Mouse (Mus musculus) brain, embryonic 14.5 days (tissue): ENCODE results near the gene Ift122. TPM values are rescaled to one million over a fixed set of nuclear protein-coding genes. Genes with fewer than 3 reads are reported as not detected.

Experiments
- DNase-seq: peaks from one replicate; pipeline ENCODE4 v3.0.0-alpha.2; 2011; ENCODE audit warnings: low read depth
- CTCF ChIP-seq: fragments of 200-500 bp; IDR thresholded peaks from 2 replicates; pipeline ENCODE4 v1.5.1; 2012; ENCODE audit warnings: inconsistent platforms, mild to moderate bottlenecking, moderate library complexity, borderline replicate concordance; ENCODE audit not compliant: insufficient read depth, insufficient read length; ENCODE audit errors: extremely low read depth
- POLR2A ChIP-seq: fragments of 200-500 bp; IDR thresholded peaks from 2 replicates; pipeline ENCODE4 v1.6.1; 2012; ENCODE audit warnings: mild to moderate bottlenecking, inconsistent platforms, borderline replicate concordance; ENCODE audit not compliant: poor library complexity, insufficient read depth, insufficient read length, severe bottlenecking; ENCODE audit errors: extremely low read depth
- polyA plus RNA-seq: library from polyadenylated mRNA; depleted of rRNA; stranded (reverse); fragments of >200 nt; gene quantifications from 2 replicates; pipeline ENCODE4 v1.2.3, GENCODE M21; 2012; rRNA removed

The Ift122 gene
- polyA plus RNA-seq, 1 experiment, result 28.9 TPM

- TF ChIP-seq POLR2A (no peak), CTCF (no peak)
- DNase-seq, result peak; percentile 78
These were observed 118.2 kb downstream of the Ift122 start for GRCm38 (mm10) chr6:115971273-115972060.

- no peak for DNase-seq
- TF ChIP-seq CTCF (no peak), POLR2A (no peak)
These were observed 119.0 kb downstream of the Ift122 start for GRCm38 (mm10) chr6:115972083-115972764.

- TF ChIP-seq CTCF (no peak), POLR2A (no peak)
- no peak for DNase-seq
These were observed 120.0 kb downstream of the Ift122 start for GRCm38 (mm10) chr6:115973139-115973875.

GRCm38 (mm10) chr6:115973881-115974662 lies 120.8 kb downstream of the Ift122 start:
- no peak for TF ChIP-seq POLR2A
- no peak for DNase-seq

GRCm38 (mm10) chr6:115975606-115976005 lies 122.3 kb downstream of the Ift122 start:
- DNase-seq, result no peak
- no peak for TF ChIP-seq POLR2A

Other genes starting within 250 kb of the Ift122 start
- gene Raf1, start 176.8 kb upstream of the Ift122 start, polyA plus RNA-seq, result 249 and 289 TPM in 2 replicates
- gene Tmem40, start 91.1 kb upstream of the Ift122 start, polyA plus RNA-seq, result 1.1 and 1.6 TPM in 2 replicates
- gene Cand2, start 78.9 kb upstream of the Ift122 start, polyA plus RNA-seq, result 30.5 and 37.1 TPM in 2 replicates
- gene Rpl32, start 44.7 kb upstream of the Ift122 start, polyA plus RNA-seq, result 1,840 and 1,952 TPM in 2 replicates
- gene Efcab12, start 15.1 kb upstream of the Ift122 start, polyA plus RNA-seq, result 4.0 and 4.8 TPM in 2 replicates
- 10.2 and 12.8 TPM in 2 replicates for gene Mbd4, start 99 bp upstream of the Ift122 start, polyA plus RNA-seq
- 1.9 and 2.1 TPM in 2 replicates for gene Rho, start 78.3 kb downstream of the Ift122 start, polyA plus RNA-seq
- not detected in 2 replicates for gene H1foo, start 91.5 kb downstream of the Ift122 start, polyA plus RNA-seq
- gene Plxnd1, start 141.5 kb downstream of the Ift122 start, polyA plus RNA-seq, result 34.7 and 38.5 TPM in 2 replicates